Mouse (Mus musculus) bone marrow, adult 2 months (tissue): ENCODE measurements at regions not wholly inside any gene's neighbourhood (a gene's known extent, or its start where the extent isn't known, plus 50 kb on each side); places are given as distances from the start of the nearest gene placed in this dataset.

Experiments
- CTCF ChIP-seq: fragments of 200-500 bp; IDR thresholded peaks from 2 replicates; pipeline ENCODE4 v1.5.1; 2011; ENCODE audit warnings: low read length, control low read depth; ENCODE audit not compliant: control insufficient read depth, insufficient read depth
- POLR2A ChIP-seq: fragments of 200-500 bp; IDR thresholded peaks from 2 replicates; pipeline ENCODE4 v1.6.1; 2011; ENCODE audit warnings: low read depth, mild to moderate bottlenecking, control low read depth, low read length, borderline replicate concordance; ENCODE audit not compliant: control insufficient read depth

- TF ChIP-seq POLR2A (no peak), CTCF (no peak)
These were observed 57.4 kb downstream of the Fam43a start for GRCm38 (mm10) chr16:30656881-30657280.
